Mouse (Mus musculus) right cerebral cortex, postnatal 25 days (tissue): ENCODE results near the gene Rap1gds1.
A peak's percentile ranks its signal among the peaks of the same experiment; 100 is the strongest.

Experiments
- DNase-seq: peaks from one replicate; pipeline ENCODE4 v3.0.0; 2022

Gene Rap1gds1

DNA sequence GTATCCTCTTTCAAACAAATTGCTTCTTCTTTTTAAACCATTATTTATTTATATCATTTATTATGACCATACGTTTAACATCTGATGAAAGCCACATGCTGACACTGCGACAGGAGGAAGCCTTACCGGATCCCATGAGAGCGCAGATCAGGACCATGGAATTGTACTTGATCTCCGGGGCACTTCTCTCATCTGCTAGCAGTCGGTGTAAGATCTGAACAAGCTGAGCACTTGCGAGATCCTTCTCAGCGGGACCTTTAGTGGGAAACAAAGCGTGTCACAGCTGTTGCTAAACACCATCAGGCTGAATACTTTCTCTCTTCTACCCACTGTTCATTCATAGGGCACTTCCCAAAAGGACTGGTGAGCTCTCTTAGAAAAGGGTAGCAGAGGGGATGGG lies 133.4 kb downstream of the Rap1gds1 start:
- DNase-seq: no peak

- no peak for DNase-seq
Measured at GRCm38 (mm10) chr3:138937241-138937640, 137.8 kb downstream of the Rap1gds1 start.

DNA sequence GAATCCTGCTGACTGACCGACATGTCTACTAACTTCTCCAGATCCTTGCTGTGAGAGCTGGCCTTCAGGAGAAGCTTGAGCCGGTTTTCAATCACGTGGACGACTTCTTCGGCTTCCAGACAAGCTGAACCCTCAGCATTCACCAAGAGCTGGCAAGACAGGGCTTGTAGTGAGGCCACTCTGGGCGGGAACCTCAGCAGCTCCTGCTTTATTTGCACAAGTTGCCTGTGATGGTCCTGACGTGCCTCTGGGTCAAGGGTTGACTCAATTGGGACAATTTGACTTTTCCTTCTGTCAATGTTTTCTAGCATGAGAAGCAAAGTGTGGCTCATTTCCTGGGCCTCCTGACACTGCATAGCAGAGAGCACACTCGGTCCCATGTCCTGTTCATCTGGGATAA lies 138.2 kb downstream of the Rap1gds1 start:
- DNase-seq: no peak

GRCm38 (mm10) chr3:138927437-138927836 lies 147.6 kb downstream of the Rap1gds1 start:
- DNase-seq: no peak

DNA sequence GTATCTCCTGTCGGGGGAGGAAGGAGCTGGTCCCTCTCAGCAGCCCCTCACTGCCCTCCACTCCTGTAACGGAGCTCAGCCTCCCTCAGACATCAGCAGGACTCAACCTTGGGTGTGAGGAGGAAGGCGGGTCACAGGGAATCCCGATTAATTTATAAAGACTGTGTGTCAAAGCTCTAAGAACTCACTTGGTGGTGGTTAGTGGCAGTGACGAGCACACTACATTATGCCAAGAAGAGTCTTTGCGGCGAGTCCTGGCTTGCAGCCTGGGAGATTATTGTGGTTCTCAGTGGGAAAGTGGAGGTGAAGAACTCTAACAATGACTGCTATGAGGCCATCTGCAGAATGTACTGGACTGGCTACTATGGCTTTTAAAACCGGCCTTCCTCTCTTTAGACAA lies 148.8 kb downstream of the Rap1gds1 start:
- no peak for DNase-seq

GRCm38 (mm10) chr3:138918241-138918640 lies 156.8 kb downstream of the Rap1gds1 start:
- no peak for DNase-seq

- no peak for DNase-seq
Measured at GRCm38 (mm10) chr3:138917016-138917415, 158.0 kb downstream of the Rap1gds1 start.

DNA sequence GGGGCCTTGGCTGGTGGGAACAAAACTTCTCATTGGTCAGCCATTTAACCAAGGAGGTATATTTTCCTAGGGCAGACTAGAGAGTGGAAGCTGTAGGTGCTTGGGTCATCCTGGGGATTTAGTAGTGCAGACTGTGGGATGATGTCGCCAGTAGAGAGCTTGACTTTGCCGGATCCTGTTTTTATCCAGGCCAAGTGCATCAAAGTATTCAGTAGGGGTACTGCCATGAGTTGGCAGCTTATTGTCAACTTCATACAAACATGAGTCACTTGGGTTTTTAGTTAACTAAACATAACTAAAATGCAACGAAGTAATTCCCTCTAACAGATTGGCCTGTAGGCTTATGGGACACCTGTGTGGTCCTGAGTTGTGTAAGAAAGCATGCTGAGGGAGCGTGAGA lies 158.4 kb downstream of the Rap1gds1 start:
- no peak for DNase-seq

DNA sequence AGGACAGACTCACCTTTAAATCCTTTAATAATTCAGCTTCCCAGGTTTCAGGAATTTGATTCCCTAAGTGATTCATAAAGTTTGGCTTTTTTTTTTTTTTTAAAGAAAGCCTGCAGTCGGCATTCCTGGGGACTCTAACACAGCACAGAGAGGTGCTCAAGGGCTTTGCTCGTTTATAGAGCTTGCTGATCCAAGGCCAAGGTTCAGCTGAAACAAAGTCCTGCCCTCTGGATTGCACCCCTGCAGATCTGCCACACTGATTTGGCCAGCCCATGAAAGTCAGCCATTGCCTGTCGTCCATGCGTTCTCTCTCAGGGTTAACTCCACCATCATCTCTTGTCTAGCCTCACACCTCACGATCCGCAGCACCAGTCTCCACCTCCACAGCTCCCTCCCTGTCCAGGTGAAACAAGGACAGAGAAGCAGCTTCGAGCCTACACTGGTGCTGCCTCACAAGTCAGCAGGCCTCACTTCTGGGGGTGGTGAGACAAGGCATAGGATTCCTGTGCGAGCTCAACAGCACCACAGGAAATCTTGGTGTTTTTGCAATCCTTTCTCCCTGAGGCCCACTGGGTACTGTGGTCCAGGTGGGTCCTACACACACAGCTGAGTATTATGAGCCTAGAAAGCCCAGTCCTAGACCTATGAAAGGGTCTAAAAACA lies 160.2 kb downstream of the Rap1gds1 start:
- DNase-seq: no peak

- DNase-seq: no peak
Measured at GRCm38 (mm10) chr3:138912504-138912903, 162.5 kb downstream of the Rap1gds1 start.

- no peak for DNase-seq
Measured at GRCm38 (mm10) chr3:138909313-138909712, 165.7 kb downstream of the Rap1gds1 start.

- DNase-seq: peak; percentile 59
Measured at GRCm38 (mm10) chr3:138906112-138906880, 168.7 kb downstream of the Rap1gds1 start.

DNA sequence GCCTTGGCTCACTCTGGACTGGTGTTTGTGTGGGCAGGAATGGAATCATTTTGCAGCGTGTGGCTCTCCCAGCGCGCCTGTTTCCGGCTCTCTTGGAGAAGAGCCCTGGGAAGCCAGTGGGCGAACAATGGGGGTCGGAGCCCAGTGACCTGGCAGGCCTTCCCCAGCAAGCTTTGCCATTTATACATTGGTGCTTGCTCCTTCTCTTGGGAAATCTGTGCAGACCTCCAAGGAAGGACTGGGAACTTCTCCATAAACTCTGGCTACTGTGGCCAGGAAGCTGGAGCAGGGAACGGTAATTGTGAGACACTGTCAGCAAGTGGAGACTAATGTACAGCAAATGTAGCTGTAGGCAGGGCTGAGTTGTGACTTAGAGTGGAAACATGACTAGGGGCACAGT lies 169.3 kb downstream of the Rap1gds1 start:
- peak; percentile 26 for DNase-seq

- no peak for DNase-seq
Measured at GRCm38 (mm10) chr3:138900571-138901141, 174.3 kb downstream of the Rap1gds1 start.

DNA sequence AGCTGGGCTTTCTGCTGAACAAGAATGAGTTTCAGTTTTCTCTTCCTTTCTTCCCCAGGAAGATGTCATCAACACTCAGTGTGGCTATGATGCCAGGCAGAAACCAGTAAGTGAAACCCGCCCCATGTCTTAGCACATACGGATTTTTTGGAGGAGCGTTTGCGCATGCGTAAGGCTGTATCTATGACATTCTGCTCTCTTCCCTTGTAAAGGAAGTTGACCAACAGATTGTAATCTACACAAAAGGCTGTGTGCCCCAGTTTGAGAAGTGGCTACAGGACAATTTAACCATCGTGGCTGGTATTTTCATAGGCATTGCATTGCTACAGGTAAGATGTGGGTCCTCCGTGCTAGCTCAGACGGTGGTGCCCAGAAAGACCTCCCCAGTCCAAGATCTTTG lies 176.9 kb downstream of the Rap1gds1 start:
- no peak for DNase-seq

- no peak for DNase-seq
Measured at GRCm38 (mm10) chr3:138897500-138897899, 177.5 kb downstream of the Rap1gds1 start.

GRCm38 (mm10) chr3:138893520-138893919 lies 181.5 kb downstream of the Rap1gds1 start:
- no peak for DNase-seq

- no peak for DNase-seq
Measured at GRCm38 (mm10) chr3:138889769-138890295, 185.2 kb downstream of the Rap1gds1 start.

GRCm38 (mm10) chr3:138889214-138889613 lies 185.8 kb downstream of the Rap1gds1 start:
- no peak for DNase-seq

- DNase-seq: no peak
Measured at GRCm38 (mm10) chr3:138886121-138886520, 188.9 kb downstream of the Rap1gds1 start.

- no peak for DNase-seq
Measured at GRCm38 (mm10) chr3:138881725-138882347, 193.2 kb downstream of the Rap1gds1 start.

DNA sequence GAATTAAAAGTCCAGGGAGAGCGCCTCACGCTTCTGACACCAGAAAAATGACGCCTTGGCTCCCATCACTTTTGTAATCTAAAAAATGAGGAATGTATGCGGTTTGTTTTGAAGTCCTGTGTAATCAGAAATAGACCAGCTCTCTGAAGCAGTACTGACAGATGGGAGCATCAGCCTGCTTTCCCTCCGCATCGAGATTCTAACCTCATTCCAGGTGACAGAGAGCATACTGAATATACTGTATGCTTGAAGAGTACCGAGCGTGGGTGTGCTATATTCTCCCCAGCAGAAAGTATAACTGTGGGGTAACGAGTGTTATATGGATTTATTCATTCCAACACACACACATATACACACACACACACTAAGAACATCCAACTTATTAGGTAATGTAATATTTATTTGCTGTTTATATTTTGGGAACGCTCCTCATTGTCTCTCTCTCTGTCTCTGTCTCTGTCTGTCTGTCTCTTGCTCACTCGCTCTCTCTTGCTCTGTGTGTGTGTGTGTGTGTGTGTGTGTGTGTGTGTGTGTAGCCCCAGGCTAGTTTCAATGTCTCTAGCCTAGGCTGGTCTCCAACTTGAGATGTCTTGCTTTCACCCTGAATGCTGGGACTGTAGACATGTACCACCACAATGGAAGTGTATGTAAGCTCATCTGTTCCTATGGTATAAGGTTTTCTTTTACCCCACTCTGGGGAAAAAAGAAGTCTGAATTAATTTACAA lies 193.8 kb downstream of the Rap1gds1 start:
- no peak for DNase-seq

GRCm38 (mm10) chr3:138877741-138878140 lies 197.3 kb downstream of the Rap1gds1 start:
- DNase-seq: no peak
